Mouse (Mus musculus): ENCODE data around the gene Myo1e. TPM values are rescaled to one million over a fixed set of nuclear protein-coding genes. Genes with fewer than 3 reads are reported as not detected.

The Myo1e gene
- polyA plus RNA-seq, 1 experiment from 2014 or later = 5.9 TPM

GRCm38 (mm10) chr9:70387410-70388119, 180.4 kb downstream of the Myo1e start:
- WGBS = 79% methylated on average over 4 of the region's 4 CpGs
- ATAC-seq (replicated peaks) = no peak
- Histone ChIP-seq H3K9me3 (no peaks in the 10 kb centered on the region), H3K4me3 (no peak overlapping the region), H3K27me3 (no peaks in the 10 kb centered on the region), H3K4me1 (0 out of 2 replicates have a peak, but pooled peaks cover 2% of the 10 kb centered on the region), H3K9ac (replicated peaks) (no peak overlapping the region), H3K27ac (replicated peaks) (no peak overlapping the region), H3K36me3 (no peaks in the 10 kb centered on the region), H3K4me2 (replicated peaks) (no peak overlapping the region)

GRCm38 (mm10) chr9:70389548-70389947, 182.4 kb downstream of the Myo1e start:
- Histone ChIP-seq H3K9ac (replicated peaks) (no peak overlapping the region), H3K4me2 (replicated peaks) (no peak overlapping the region), H3K4me3 (no peak overlapping the region), H3K36me3 (no peaks in the 10 kb centered on the region), H3K9me3 (no peaks in the 10 kb centered on the region), H3K4me1 (0 out of 2 replicates have a peak, but pooled peaks cover 2% of the 10 kb centered on the region), H3K27ac (replicated peaks) (no peak overlapping the region), H3K27me3 (no peaks in the 10 kb centered on the region)
- ATAC-seq (replicated peaks) = no peak
- 87% methylated on average over 3 of the region's 3 CpGs for WGBS

- Histone ChIP-seq H3K9me3 (no peaks in the 10 kb centered on the region), H3K27me3 (no peaks in the 10 kb centered on the region), H3K4me2 (replicated peaks) (no peak overlapping the region), H3K9ac (replicated peaks) (no peak overlapping the region), H3K27ac (replicated peaks) (no peak overlapping the region), H3K4me3 (no peak overlapping the region), H3K4me1 (0 out of 2 replicates have a peak, but pooled peaks cover 2% of the 10 kb centered on the region), H3K36me3 (no peaks in the 10 kb centered on the region)
- ATAC-seq (replicated peaks) = no peak
- WGBS = 92% methylated on average over 5 of the region's 5 CpGs
Observed at GRCm38 (mm10) chr9:70391042-70391441, 183.9 kb downstream of the Myo1e start.

GRCm38 (mm10) chr9:70391660-70392562, 184.8 kb downstream of the Myo1e start:
- Histone ChIP-seq H3K9me3 (no peaks in the 10 kb centered on the region), H3K36me3 (no peaks in the 10 kb centered on the region), H3K27me3 (no peaks in the 10 kb centered on the region), H3K4me3 (no peak overlapping the region), H3K4me2 (replicated peaks) (no peak overlapping the region), H3K4me1 (0 out of 2 replicates have a peak, but pooled peaks cover 2% of the 10 kb centered on the region), H3K9ac (replicated peaks) (no peak overlapping the region), H3K27ac (replicated peaks) (no peak overlapping the region)
- peak; percentile 16; the same call in 1 of the 2 replicates for ATAC-seq (replicated peaks)
- 75% methylated on average over 12 of the region's 12 CpGs for WGBS

- Histone ChIP-seq H3K36me3 (no peaks in the 10 kb centered on the region), H3K4me2 (replicated peaks) (no peak overlapping the region), H3K9me3 (no peaks in the 10 kb centered on the region), H3K27me3 (no peaks in the 10 kb centered on the region), H3K4me3 (no peak overlapping the region), H3K4me1 (0 out of 2 replicates have a peak, but pooled peaks cover 2% of the 10 kb centered on the region), H3K9ac (replicated peaks) (no peak overlapping the region), H3K27ac (replicated peaks) (no peak overlapping the region)
- WGBS = 15% methylated on average over 6 of the region's 6 CpGs
- peak; percentile 71; the same call in 1 of the 2 replicates for ATAC-seq (replicated peaks)
Observed at GRCm38 (mm10) chr9:70392563-70392907, 185.4 kb downstream of the Myo1e start.

GRCm38 (mm10) chr9:70395617-70396016, 188.5 kb downstream of the Myo1e start:
- ATAC-seq (replicated peaks) = no peak
- Histone ChIP-seq H3K27ac (replicated peaks) (no peak overlapping the region), H3K4me2 (replicated peaks) (no peak overlapping the region), H3K9ac (replicated peaks) (no peak overlapping the region), H3K27me3 (no peaks in the 10 kb centered on the region), H3K9me3 (no peaks in the 10 kb centered on the region), H3K4me1 (0 out of 2 replicates have a peak, but pooled peaks cover 2% of the 10 kb centered on the region), H3K4me3 (no peak overlapping the region), H3K36me3 (no peaks in the 10 kb centered on the region)
- 79% methylated on average over 12 of the region's 12 CpGs for WGBS

- Histone ChIP-seq H3K36me3 (no peaks in the 10 kb centered on the region), H3K9me3 (no peaks in the 10 kb centered on the region), H3K27ac (replicated peaks) (no peak overlapping the region), H3K9ac (replicated peaks) (no peak overlapping the region), H3K4me2 (replicated peaks) (no peak overlapping the region), H3K4me1 (0 out of 2 replicates have a peak, but pooled peaks cover 2% of the 10 kb centered on the region), H3K27me3 (no peaks in the 10 kb centered on the region), H3K4me3 (no peak overlapping the region)
- ATAC-seq (replicated peaks) = no peak
- 84% methylated on average over 2 of the region's 2 CpGs for WGBS
Observed at GRCm38 (mm10) chr9:70396083-70396482, 188.9 kb downstream of the Myo1e start.

GRCm38 (mm10) chr9:70401937-70402539, 194.9 kb downstream of the Myo1e start:
- Histone ChIP-seq H3K4me2 (replicated peaks) (no peak overlapping the region), H3K36me3 (no peaks in the 10 kb centered on the region; the same call in 1 of the 2 replicates), H3K9me3 (no peaks in the 10 kb centered on the region), H3K27me3 (no peaks in the 10 kb centered on the region), H3K27ac (replicated peaks) (peak overlapping the region; percentile 24; the same call in 1 of the 2 replicates), H3K4me1 (no peaks in the 10 kb centered on the region), H3K9ac (replicated peaks) (no peak overlapping the region), H3K4me3 (no peak overlapping the region)
- no peak for ATAC-seq (replicated peaks)
- WGBS = 86% methylated on average over 8 of the region's 8 CpGs

- ATAC-seq (replicated peaks) = no peak
- H3K4me2 ChIP-seq (replicated peaks) = no peak overlapping the region
- H3K4me3 ChIP-seq = no peak overlapping the region
- no peak overlapping the region for H3K9ac ChIP-seq (replicated peaks)
- no peaks in the 10 kb centered on the region for H3K27me3 ChIP-seq
- WGBS = 90% methylated on average over 3 of the region's 3 CpGs
- peaks cover 25% of the 10 kb centered on the region for H3K36me3 ChIP-seq
- no peaks in the 10 kb centered on the region for H3K9me3 ChIP-seq
- H3K4me1 ChIP-seq = no peaks in the 10 kb centered on the region
- no peak overlapping the region for H3K27ac ChIP-seq (replicated peaks)
Observed at GRCm38 (mm10) chr9:70406596-70406995, 199.4 kb downstream of the Myo1e start.

- no peak overlapping the region for H3K27ac ChIP-seq (replicated peaks)
- no peaks in the 10 kb centered on the region for H3K9me3 ChIP-seq
- H3K4me2 ChIP-seq (replicated peaks) = no peak overlapping the region
- ATAC-seq (replicated peaks) = no peak
- H3K36me3 ChIP-seq = peaks cover 45% of the 10 kb centered on the region
- H3K9ac ChIP-seq (replicated peaks) = no peak overlapping the region
- H3K4me1 ChIP-seq = no peaks in the 10 kb centered on the region
- H3K4me3 ChIP-seq = no peak overlapping the region
- H3K27me3 ChIP-seq = no peaks in the 10 kb centered on the region
- WGBS = 93% methylated on average over 3 of the region's 3 CpGs
Observed at GRCm38 (mm10) chr9:70408791-70409190, 201.6 kb downstream of the Myo1e start.

- no peak overlapping the region for H3K9ac ChIP-seq (replicated peaks)
- ATAC-seq (replicated peaks) = no peak
- 94% methylated on average over 8 of the region's 8 CpGs for WGBS
- H3K27ac ChIP-seq (replicated peaks) = no peak overlapping the region
- H3K36me3 ChIP-seq = peaks cover 53% of the 10 kb centered on the region
- H3K27me3 ChIP-seq = no peaks in the 10 kb centered on the region
- H3K4me1 ChIP-seq = no peaks in the 10 kb centered on the region
- H3K4me3 ChIP-seq = no peak overlapping the region
- no peak overlapping the region for H3K4me2 ChIP-seq (replicated peaks)
- H3K9me3 ChIP-seq = no peaks in the 10 kb centered on the region
Observed at GRCm38 (mm10) chr9:70409743-70410142, 202.6 kb downstream of the Myo1e start.

- no peak overlapping the region for H3K27ac ChIP-seq (replicated peaks)
- WGBS = 84% methylated on average over 11 of the region's 11 CpGs
- no peaks in the 10 kb centered on the region for H3K27me3 ChIP-seq
- no peaks in the 10 kb centered on the region for H3K9me3 ChIP-seq
- H3K4me2 ChIP-seq (replicated peaks) = no peak overlapping the region
- no peak overlapping the region for H3K9ac ChIP-seq (replicated peaks)
- peaks cover 59% of the 10 kb centered on the region for H3K36me3 ChIP-seq
- no peak for ATAC-seq (replicated peaks)
- H3K4me1 ChIP-seq = no peaks in the 10 kb centered on the region
- H3K4me3 ChIP-seq = no peak overlapping the region
Observed at GRCm38 (mm10) chr9:70410668-70411067, 203.5 kb downstream of the Myo1e start.
